Mouse (Mus musculus): ENCODE results near the gene Cdh22. TPM values are rescaled to one million over a fixed set of nuclear protein-coding genes. Genes with fewer than 3 reads are reported as not detected.
A peak's percentile ranks its signal among the peaks of the same experiment; 100 is the strongest.

Cdh22 gene
- polyA plus RNA-seq (2015; fragmentation: Nextera tagmentation; extraction: Ambion mirVana): 0.08 TPM in 1 of 2 replicates, not detected in the other

- Histone ChIP-seq H3K4me3 (peak within 1 kb of the TSS; percentile 61), H3K9me3 (no peaks in the 10 kb centered on the region), H3K4me1 (peaks cover 22% of the 10 kb centered on the region), H3K4me2 (peak within 1 kb of the TSS; percentile 97), H3K9ac (peak within 1 kb of the TSS; percentile 75), H3K36me3 (no peaks in the 10 kb centered on the region), H3K27me3 (replicated peaks) (peaks cover 99% of the 10 kb centered on the region), H3K27ac (replicated peaks) (no peak within 1 kb of the TSS)
- peak; percentile 65; the same call in 1 of the 2 replicates for ATAC-seq (ENCODE audit: extremely low read depth, insufficient number of reproducible peaks, low FRiP score, low TSS enrichment)
- WGBS: under 1% methylated on average over 56 of the region's 60 CpGs
These were observed at the start of gene Cdh22 for GRCm38 (mm10) chr2:165234613-165235291. Cdh22 (minus strand) TSS chr2:165234853.

GRCm38 (mm10) chr2:165284377-165284776, 49.7 kb upstream of the Cdh22 start:
- Histone ChIP-seq H3K27ac (replicated peaks) (no peak overlapping the region), H3K4me2 (no peak overlapping the region), H3K4me1 (peaks cover 31% of the 10 kb centered on the region), H3K36me3 (peaks cover 24% of the 10 kb centered on the region), H3K4me3 (no peak overlapping the region), H3K9me3 (no peaks in the 10 kb centered on the region), H3K27me3 (replicated peaks) (no peaks in the 10 kb centered on the region), H3K9ac (0 out of 2 replicates have a peak overlapping the region, but pooled peaks have one; percentile 3)
- no peak for ATAC-seq (ENCODE audit: extremely low read depth, insufficient number of reproducible peaks, low FRiP score, low TSS enrichment)
- 77% methylated on average over 7 of the region's 7 CpGs for WGBS

- Histone ChIP-seq H3K4me1 (peaks cover 28% of the 10 kb centered on the region), H3K4me3 (no peak overlapping the region), H3K36me3 (peaks cover 22% of the 10 kb centered on the region), H3K27ac (replicated peaks) (no peak overlapping the region), H3K27me3 (replicated peaks) (no peaks in the 10 kb centered on the region), H3K4me2 (no peak overlapping the region), H3K9me3 (no peaks in the 10 kb centered on the region), H3K9ac (no peak overlapping the region)
- no peak for ATAC-seq (ENCODE audit: extremely low read depth, insufficient number of reproducible peaks, low FRiP score, low TSS enrichment)
- 84% methylated on average over 3 of the region's 3 CpGs for WGBS
These were observed 49.0 kb upstream of the Cdh22 start for GRCm38 (mm10) chr2:165283644-165284043.

- H3K9ac ChIP-seq: no peak overlapping the region
- ATAC-seq (ENCODE audit: extremely low read depth, insufficient number of reproducible peaks, low FRiP score, low TSS enrichment): no peak
- no peak overlapping the region for H3K4me2 ChIP-seq
- peaks cover 32% of the 10 kb centered on the region for H3K36me3 ChIP-seq
- no peak overlapping the region for H3K27ac ChIP-seq (replicated peaks)
- no peak overlapping the region for H3K4me3 ChIP-seq
- no peaks in the 10 kb centered on the region for H3K9me3 ChIP-seq
- peaks cover 15% of the 10 kb centered on the region for H3K4me1 ChIP-seq
- 76% methylated on average over 2 of the region's 6 CpGs for WGBS
- H3K27me3 ChIP-seq (replicated peaks): no peaks in the 10 kb centered on the region
These were observed 47.2 kb upstream of the Cdh22 start for GRCm38 (mm10) chr2:165281779-165282311.

- WGBS: 68% methylated on average over 10 of the region's 10 CpGs
- Histone ChIP-seq H3K4me3 (no peak overlapping the region), H3K27me3 (replicated peaks) (no peaks in the 10 kb centered on the region), H3K36me3 (peaks cover 37% of the 10 kb centered on the region), H3K4me1 (0 out of 2 replicates have a peak, but pooled peaks cover 3% of the 10 kb centered on the region), H3K9ac (no peak overlapping the region), H3K9me3 (no peaks in the 10 kb centered on the region), H3K27ac (replicated peaks) (no peak overlapping the region), H3K4me2 (no peak overlapping the region)
- no peak for ATAC-seq (ENCODE audit: extremely low read depth, insufficient number of reproducible peaks, low FRiP score, low TSS enrichment)
These were observed 44.7 kb upstream of the Cdh22 start for GRCm38 (mm10) chr2:165279351-165279750.

- Histone ChIP-seq H3K27ac (replicated peaks) (no peak overlapping the region), H3K27me3 (replicated peaks) (0 out of 2 replicates have a peak, but pooled peaks cover 13% of the 10 kb centered on the region), H3K4me3 (no peak overlapping the region), H3K9ac (no peak overlapping the region), H3K4me2 (no peak overlapping the region), H3K4me1 (0 out of 2 replicates have a peak, but pooled peaks cover 3% of the 10 kb centered on the region), H3K36me3 (peaks cover 30% of the 10 kb centered on the region), H3K9me3 (no peaks in the 10 kb centered on the region)
- WGBS: 84% methylated on average over 5 of the region's 5 CpGs
- no peak for ATAC-seq (ENCODE audit: extremely low read depth, insufficient number of reproducible peaks, low FRiP score, low TSS enrichment)
These were observed 42.6 kb upstream of the Cdh22 start for GRCm38 (mm10) chr2:165277188-165277740.

GRCm38 (mm10) chr2:165275824-165276223, 41.2 kb upstream of the Cdh22 start:
- H3K27me3 ChIP-seq (replicated peaks): 0 out of 2 replicates have a peak, but pooled peaks cover 18% of the 10 kb centered on the region
- 32% methylated on average over 8 of the region's 8 CpGs for WGBS
- H3K4me1 ChIP-seq: peaks cover 13% of the 10 kb centered on the region
- no peak for ATAC-seq (ENCODE audit: extremely low read depth, insufficient number of reproducible peaks, low FRiP score, low TSS enrichment)
- H3K36me3 ChIP-seq: peaks cover 24% of the 10 kb centered on the region
- H3K9ac ChIP-seq: no peak overlapping the region
- no peaks in the 10 kb centered on the region for H3K9me3 ChIP-seq
- H3K4me3 ChIP-seq: no peak overlapping the region
- H3K4me2 ChIP-seq: no peak overlapping the region
- H3K27ac ChIP-seq (replicated peaks): no peak overlapping the region

- H3K4me1 ChIP-seq: peaks cover 19% of the 10 kb centered on the region
- H3K4me2 ChIP-seq: no peak overlapping the region
- no peaks in the 10 kb centered on the region for H3K9me3 ChIP-seq
- 57% methylated on average over 8 of the region's 8 CpGs for WGBS
- no peak overlapping the region for H3K4me3 ChIP-seq
- no peak overlapping the region for H3K27ac ChIP-seq (replicated peaks)
- no peak for ATAC-seq (ENCODE audit: extremely low read depth, insufficient number of reproducible peaks, low FRiP score, low TSS enrichment)
- H3K27me3 ChIP-seq (replicated peaks): 0 out of 2 replicates have a peak, but pooled peaks cover 18% of the 10 kb centered on the region
- no peak overlapping the region for H3K9ac ChIP-seq
- peaks cover 18% of the 10 kb centered on the region for H3K36me3 ChIP-seq
These were observed 40.5 kb upstream of the Cdh22 start for GRCm38 (mm10) chr2:165275124-165275640.

- H3K4me2 ChIP-seq: no peak overlapping the region
- H3K36me3 ChIP-seq: peaks cover 15% of the 10 kb centered on the region
- peaks cover 20% of the 10 kb centered on the region for H3K4me1 ChIP-seq
- no peaks in the 10 kb centered on the region for H3K9me3 ChIP-seq
- H3K4me3 ChIP-seq: no peak overlapping the region
- H3K9ac ChIP-seq: no peak overlapping the region
- H3K27me3 ChIP-seq (replicated peaks): peaks cover 25% of the 10 kb centered on the region; the same call in 1 of the 2 replicates
- 37% methylated on average over 4 of the region's 4 CpGs for WGBS
- ATAC-seq (ENCODE audit: extremely low read depth, insufficient number of reproducible peaks, low FRiP score, low TSS enrichment): no peak
- no peak overlapping the region for H3K27ac ChIP-seq (replicated peaks)
These were observed 38.9 kb upstream of the Cdh22 start for GRCm38 (mm10) chr2:165273589-165273988.

- WGBS: 18% methylated on average over 8 of the region's 8 CpGs
- H3K4me1 ChIP-seq: peaks cover 20% of the 10 kb centered on the region
- H3K4me2 ChIP-seq: no peak overlapping the region
- H3K9ac ChIP-seq: 0 out of 2 replicates have a peak overlapping the region, but pooled peaks have one; percentile 6
- H3K36me3 ChIP-seq: no peaks in the 10 kb centered on the region
- no peaks in the 10 kb centered on the region for H3K9me3 ChIP-seq
- ATAC-seq (ENCODE audit: extremely low read depth, insufficient number of reproducible peaks, low FRiP score, low TSS enrichment): no peak
- peaks cover 46% of the 10 kb centered on the region for H3K27me3 ChIP-seq (replicated peaks)
- H3K27ac ChIP-seq (replicated peaks): no peak overlapping the region
- H3K4me3 ChIP-seq: no peak overlapping the region
These were observed 36.7 kb upstream of the Cdh22 start for GRCm38 (mm10) chr2:165271326-165271725.

GRCm38 (mm10) chr2:165270858-165271257, 36.2 kb upstream of the Cdh22 start:
- Histone ChIP-seq H3K27ac (replicated peaks) (no peak overlapping the region), H3K4me2 (peak overlapping the region; percentile 22), H3K4me3 (no peak overlapping the region), H3K4me1 (peaks cover 20% of the 10 kb centered on the region), H3K9ac (no peak overlapping the region), H3K36me3 (no peaks in the 10 kb centered on the region), H3K27me3 (replicated peaks) (peaks cover 50% of the 10 kb centered on the region), H3K9me3 (no peaks in the 10 kb centered on the region)
- 27% methylated on average over 7 of the region's 7 CpGs for WGBS
- no peak for ATAC-seq (ENCODE audit: extremely low read depth, insufficient number of reproducible peaks, low FRiP score, low TSS enrichment)

Measured in heart, embryonic 13.5 days (tissue).